Mouse (Mus musculus): Measurements from ENCODE around the gene Tpst2.

GRCm38 (mm10) chr5:112270764-112271541, 5.5 kb upstream of the Tpst2 start:
- TF ChIP-seq CTCF (conservative IDR thresholded peaks at IDR 0.05; ENCODE audit: insufficient read depth, insufficient read length, low read depth, low read length) (no peak), POLR2A (IDR thresholded peaks at IDR 0.05; ENCODE audit: low read depth, low read length) (no peak)

Measured in kidney, adult 2 months (tissue).